Comparison of ENCODE assay signal across 8 mouse cellular contexts in genomic region chr7:99534901-99535735, GRCm38 (mm10). TPM values are rescaled to one million over a fixed set of nuclear protein-coding genes. Genes with fewer than 3 reads are reported as not detected.
DNase-seq lines count a peak whose midpoint lies in the region; ATAC-seq lines count a peak whose summit lies in the region.

Arrb1 (plus strand) TSS chr7:99535466.

- peaks cover 52% of the 10 kb centered on the region for H3K4me1 ChIP-seq in hindbrain, embryonic 14.5 days (replicated peaks; ENCODE audit: control insufficient read depth, insufficient read depth, low read length)

- peak within 1 kb of the TSS; percentile 96 for H3K9ac ChIP-seq in hindbrain, embryonic 14.5 days

- no peaks in the 10 kb centered on the region for H3K9me3 ChIP-seq in hindbrain, embryonic 14.5 days (ENCODE audit: control insufficient read depth, low read length)

- peak within 1 kb of the TSS; percentile 80 for H3K4me2 ChIP-seq in hindbrain, embryonic 14.5 days (replicated peaks)

- no peaks in the 10 kb centered on the region for H3K27me3 ChIP-seq in hindbrain, embryonic 14.5 days (ENCODE audit: control insufficient read depth, insufficient read depth, low read length)

- peaks cover 44% of the 10 kb centered on the region for H3K79me2 ChIP-seq in macrophage (ENCODE audit: inconsistent target)

- no peaks in the 10 kb centered on the region for H3K36me3 ChIP-seq in hindbrain, embryonic 14.5 days (replicated peaks; ENCODE audit: control insufficient read depth, insufficient read depth)
- H3K36me3 ChIP-seq in macrophage (ENCODE audit: inconsistent target) = no peaks in the 10 kb centered on the region; the same call in 1 of the 2 replicates

- whole genome bisulfite sequencing in hindbrain, embryonic 14.5 days = 0% methylated on average over 53 of the region's 68 CpGs
- 2% methylated on average over 28 of the region's 68 CpGs for WGBS in macrophage (ENCODE audit: missing documents)

- peak; percentile 85 for ATAC-seq in hindbrain, embryonic 14.5 days (ENCODE audit: low FRiP score)

- peak; percentile 83 for DNase-seq in ZHBTc4 (ENCODE audit: low read depth, low spot score)
- peak; percentile 89 to 94 for DNase-seq in cerebellum, postnatal 25 days
- DNase-seq in frontal cortex, postnatal 36 days (ENCODE audit: low spot score in 2 of 2) = peak; percentile 73 to 86
- DNase-seq in hindbrain, embryonic 14.5 days (ENCODE audit: low spot score) = peak; percentile 90
- DNase-seq in left cerebral cortex, adult 18-20 months (ENCODE audit: low spot score in 2 of 2) = peak; percentile 75 to 88
- DNase-seq in retina, postnatal 7 days (ENCODE audit: low read depth, low spot score) = peak; percentile 78
- peak; percentile 76 for DNase-seq in urinary bladder, adult 2 months (ENCODE audit: low spot score)

- peak within 1 kb of the TSS; percentile 95 for H3K27ac ChIP-seq in hindbrain, embryonic 14.5 days
- peak within 1 kb of the TSS; percentile 89 for H3K27ac ChIP-seq in macrophage

- H3K4me3 ChIP-seq in hindbrain, embryonic 14.5 days (replicated peaks; ENCODE audit: low read length) = peak within 1 kb of the TSS; percentile 85
- H3K4me3 ChIP-seq in macrophage (ENCODE audit: inconsistent target) = peak within 1 kb of the TSS; percentile 64

RNA-seq across cellular contexts. Expression of gene Arrb1, which starts in this region (rescaled TPM):
- polyA plus RNA-seq in hindbrain, embryonic 14.5 days (2014; fragmentation: Nextera tagmentation; extraction: Ambion mirVana) = 9.8 and 10.1 TPM in 2 replicates
- total RNA-seq in left cerebral cortex, adult 18-20 months (2021) = 100 to 1,000 TPM; 177 to 179 TPM
- 100 to 1,000 TPM in 19 of 26 experiments, 10 to 100 TPM in 6, 1 to 10 TPM in 1; 9.2 to 300 (median 218) TPM for total RNA-seq in macrophage (2018; cell fraction: chromatin; rRNA removed)
- 100 to 1,000 TPM in 8 of 26 experiments, 10 to 100 TPM in 18; 54.2 to 130 (median 88.0) TPM for total RNA-seq in macrophage (2018; cell fraction: cytosol; rRNA removed)
- 100 to 1,000 TPM in 17 of 26 experiments, 10 to 100 TPM in 9; 25.9 to 208 (median 130) TPM for total RNA-seq in macrophage (2018; cell fraction: nucleus; rRNA removed)
- polyA plus RNA-seq in macrophage (2018) = 65.3 to 97.8 TPM (median 73.5 TPM) in 3 replicates
- polyA plus RNA-seq in urinary bladder, adult 2 months (2012; rRNA removed) = 45.4 and 60.4 TPM in 2 replicates

Comparison
In these comparisons a context has a peak if more than half of its experiments do, and no peak if none do; other contexts are left out.
1. Peak in every context shown above with its lines: DNase-seq, ATAC-seq, H3K4me3 ChIP-seq and H3K27ac ChIP-seq.